Mouse (Mus musculus) lung, postnatal 14 days (tissue): ENCODE results near the gene Pan2.
"Not testable (repeated sequence)": the region's sequence is repeated elsewhere in the genome, so short reads cannot be mapped to it uniquely, and the experiment has no call there.

Source experiments
- DNase-seq: peaks from one replicate; pipeline ENCODE4 v3.0.0; 2021

The Pan2 gene

GRCm38 (mm10) chr10:128283604-128284579, 19.2 kb upstream of the Pan2 start:
- peak; percentile 73 for DNase-seq

DNA sequence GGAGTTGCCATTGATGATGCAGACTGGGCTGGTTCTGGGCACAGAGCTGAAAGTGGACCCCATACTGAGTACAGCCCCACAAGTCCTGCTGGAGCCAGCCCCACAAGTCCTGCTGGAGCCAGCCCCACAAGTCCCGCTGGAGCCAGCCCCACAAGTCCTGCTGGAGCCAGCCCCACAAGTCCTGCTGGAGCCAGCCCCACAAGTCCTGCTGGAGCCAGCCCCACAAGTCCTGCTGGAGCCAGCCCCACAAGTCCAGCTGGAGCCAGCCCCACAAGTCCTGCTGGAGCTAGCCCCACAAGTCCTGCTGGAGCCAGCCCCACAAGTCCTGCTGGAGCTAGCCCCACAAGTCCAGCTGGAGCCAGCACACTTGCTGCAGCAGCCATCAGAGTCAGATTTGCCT, 12.5 kb upstream of the Pan2 start:
- DNase-seq = not testable (repeated sequence)

GRCm38 (mm10) chr10:128296370-128297090, 6.6 kb upstream of the Pan2 start:
- DNase-seq = no peak

GRCm38 (mm10) chr10:128297221-128297620, 5.9 kb upstream of the Pan2 start:
- DNase-seq = peak; percentile 11

DNA sequence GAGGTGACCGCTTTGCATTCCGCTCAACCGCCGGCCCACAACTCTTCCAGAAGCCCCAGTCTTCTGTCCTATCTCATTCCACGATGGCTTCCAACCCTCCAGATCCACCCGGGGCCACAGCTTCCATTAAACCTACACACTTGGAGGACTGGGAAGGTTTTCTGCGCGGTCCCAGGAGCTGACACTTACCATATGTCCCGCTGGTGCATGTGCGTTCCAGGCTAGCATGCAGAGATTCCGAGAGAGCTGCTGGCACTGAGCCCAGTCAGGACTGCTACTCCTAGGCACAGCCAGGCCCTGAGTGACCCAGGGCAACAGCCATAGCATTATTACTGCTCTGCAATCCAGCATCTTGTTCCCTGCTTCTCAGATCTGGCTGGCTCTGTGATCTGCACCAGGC, 5.5 kb upstream of the Pan2 start:
- DNase-seq = peak; percentile 29

DNA sequence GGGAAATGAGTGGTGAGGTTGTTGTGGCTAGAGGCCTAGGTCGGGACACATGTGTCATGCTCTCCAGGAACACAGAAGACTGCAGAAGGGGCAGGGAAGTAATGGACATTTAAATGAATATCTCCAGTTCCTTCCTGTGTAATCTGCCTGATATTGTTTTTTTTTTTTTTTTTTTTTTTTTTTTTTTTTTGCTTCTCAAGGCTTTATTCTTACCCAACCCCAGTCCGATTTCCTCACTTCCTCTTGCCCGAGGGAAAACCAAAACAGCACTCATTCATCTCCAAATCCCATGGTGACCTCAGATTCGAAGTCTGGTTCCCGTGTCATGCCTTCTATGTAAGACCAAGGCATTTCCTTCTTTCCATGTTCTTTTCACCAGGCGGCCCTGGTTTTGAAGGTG, 4.9 kb upstream of the Pan2 start:
- DNase-seq = no peak

GRCm38 (mm10) chr10:128298702-128299171, 4.4 kb upstream of the Pan2 start, which contains the start of gene Il23a:
Gene Il23a, minus strand, starts transcription at chr10:128298752.
- no peak for DNase-seq

- DNase-seq = no peak
Observed at GRCm38 (mm10) chr10:128302357-128302756, 778 bp upstream of the Pan2 start.

- no peak for DNase-seq
Observed at GRCm38 (mm10) chr10:128302785-128303125, 380 bp upstream of the Pan2 start.

GRCm38 (mm10) chr10:128309654-128310053, 6.5 kb downstream of the Pan2 start:
- no peak for DNase-seq

DNA sequence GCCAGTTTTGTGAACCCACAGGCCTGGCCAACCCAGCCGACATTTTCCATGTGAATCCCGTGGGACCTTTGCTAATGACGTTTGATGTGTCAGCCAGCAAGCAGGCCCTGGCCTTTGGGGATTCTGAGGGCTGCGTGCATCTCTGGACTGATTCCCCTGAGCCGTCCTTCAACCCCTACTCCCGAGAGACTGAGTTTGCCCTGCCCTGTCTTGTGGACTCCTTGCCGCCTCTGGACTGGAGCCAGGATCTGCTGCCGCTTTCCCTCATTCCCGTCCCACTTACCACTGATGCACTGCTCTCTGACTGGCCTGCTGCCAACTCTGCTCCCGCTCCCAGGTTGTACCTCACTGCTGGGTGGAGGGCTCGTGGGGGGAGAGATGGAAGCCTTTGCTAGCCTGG, 7.0 kb downstream of the Pan2 start:
- peak; percentile 21 for DNase-seq

DNA sequence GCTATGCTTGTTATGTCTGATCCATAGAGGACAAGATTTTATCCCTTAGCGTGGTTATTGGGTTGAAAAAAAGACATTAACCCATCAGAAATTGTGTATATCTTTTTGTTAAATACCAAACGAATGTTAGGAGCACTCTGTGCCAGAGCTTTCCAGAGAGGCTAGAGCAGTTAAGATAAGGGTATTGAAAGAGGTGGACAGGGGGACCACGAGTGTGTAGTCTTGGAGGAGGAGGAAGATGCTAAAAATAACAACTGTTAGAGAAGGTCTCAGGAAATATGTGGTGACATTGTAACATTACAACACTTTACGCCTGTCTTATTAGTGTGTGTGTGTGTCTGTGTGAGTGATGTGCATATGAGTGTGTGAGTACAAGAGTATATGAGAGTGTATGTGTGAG, 7.8 kb downstream of the Pan2 start:
- DNase-seq = no peak

DNA sequence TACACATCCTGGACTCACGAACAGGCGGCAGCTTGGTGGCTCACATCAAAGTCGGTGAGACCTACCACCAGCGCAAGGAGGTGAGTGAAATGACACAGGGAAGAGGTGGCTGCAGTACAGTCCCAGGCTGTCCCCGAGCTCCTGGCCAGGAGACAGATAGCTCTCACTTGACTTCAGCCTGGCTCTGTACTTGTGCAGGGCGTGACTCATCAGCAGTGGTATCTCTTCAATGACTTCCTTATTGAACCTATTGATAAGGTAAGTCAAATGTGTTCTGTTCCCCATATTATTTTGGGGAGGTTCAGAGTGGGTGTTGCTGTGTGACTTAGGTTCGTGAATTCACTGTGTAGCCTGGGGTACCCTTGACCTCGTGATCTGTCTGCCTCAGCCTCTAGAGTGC, 12.4 kb downstream of the Pan2 start:
- DNase-seq = no peak

GRCm38 (mm10) chr10:128321641-128322040, 18.5 kb downstream of the Pan2 start:
- DNase-seq = no peak

GRCm38 (mm10) chr10:128322141-128323108, 19.3 kb downstream of the Pan2 start, which contains the start of gene Cnpy2:
Gene Cnpy2, plus strand, starts transcription at chr10:128322459.
- peak; percentile 79 for DNase-seq

DNA sequence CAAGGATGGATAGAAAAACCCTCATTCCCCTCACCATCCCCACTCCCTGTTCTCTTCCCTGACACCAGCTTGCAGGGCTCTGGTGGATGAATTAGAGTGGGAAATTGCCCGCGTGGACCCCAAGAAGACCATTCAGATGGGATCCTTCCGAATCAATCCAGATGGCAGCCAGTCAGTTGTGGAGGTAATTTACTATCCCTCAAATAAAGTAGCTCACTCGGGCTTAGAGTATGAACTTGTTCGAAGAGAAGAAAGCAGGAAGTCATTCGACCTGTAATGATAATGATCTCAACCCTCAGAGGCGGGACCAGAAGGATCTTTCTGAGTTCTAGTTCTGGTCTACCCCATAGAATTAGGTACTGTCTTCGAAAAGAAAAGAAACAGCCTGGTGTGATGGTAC, 20.4 kb downstream of the Pan2 start:
- no peak for DNase-seq

DNA sequence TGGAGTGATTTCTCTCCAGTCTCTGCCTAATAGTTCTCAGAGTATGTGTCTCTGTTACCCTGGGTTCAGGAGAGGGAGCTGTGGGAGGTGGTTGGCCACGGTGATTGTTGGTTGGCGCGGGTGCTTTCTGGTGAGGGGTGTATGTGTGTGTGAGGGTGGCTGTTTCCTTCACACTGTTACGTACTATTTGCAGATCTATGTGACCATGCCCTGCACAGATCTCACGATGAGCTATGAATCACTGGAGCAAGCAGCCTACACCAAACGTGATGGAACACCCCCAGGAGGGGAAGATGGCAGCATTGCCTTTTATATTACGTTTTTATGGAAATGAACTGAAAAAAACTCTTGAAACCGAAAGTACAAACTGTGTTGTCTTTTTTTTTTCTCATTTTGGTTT, 23.7 kb downstream of the Pan2 start:
- no peak for DNase-seq

DNA sequence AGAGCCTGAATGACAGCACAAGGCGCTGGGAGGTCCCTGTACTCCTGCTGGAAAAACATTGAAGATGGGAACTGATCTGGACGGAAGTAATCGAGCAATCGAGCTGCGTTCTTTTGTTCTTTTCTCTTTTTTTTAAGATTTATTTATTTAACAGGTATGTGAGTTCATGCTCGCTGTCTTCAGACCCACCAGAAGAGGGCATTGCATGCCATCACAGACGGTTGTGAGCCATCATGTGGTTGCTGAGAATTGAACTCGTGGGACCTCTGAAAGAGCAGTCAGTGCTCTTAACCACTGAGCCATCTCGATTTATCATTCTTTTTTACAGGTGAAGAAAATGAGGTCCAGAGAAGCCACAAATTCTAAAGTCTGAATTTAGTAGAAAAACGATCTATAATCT, 24.5 kb downstream of the Pan2 start:
- DNase-seq = no peak

GRCm38 (mm10) chr10:128332358-128333249, 29.5 kb downstream of the Pan2 start:
- not testable (repeated sequence) for DNase-seq

- peak; percentile 90 for DNase-seq
Observed at GRCm38 (mm10) chr10:128335582-128335981, 32.4 kb downstream of the Pan2 start.

DNA sequence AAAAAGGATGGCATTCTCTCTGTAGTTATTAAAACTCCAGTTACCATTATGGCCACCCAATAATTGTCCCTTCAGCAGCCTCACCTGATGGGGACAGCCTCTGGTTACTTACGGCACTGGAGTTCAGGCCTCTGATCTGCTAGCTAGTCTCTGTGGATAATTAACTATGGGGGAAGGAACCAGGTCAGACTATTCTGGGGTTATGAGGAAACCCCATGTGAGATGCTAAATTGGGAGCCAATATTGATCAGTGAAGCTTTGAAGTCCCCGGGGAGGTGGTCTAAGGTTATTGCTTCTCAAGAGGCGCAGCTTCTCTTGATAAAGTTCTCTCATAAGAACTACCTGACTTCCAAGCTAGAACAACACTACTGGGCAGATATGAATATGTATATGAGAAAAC, 33.1 kb downstream of the Pan2 start:
- DNase-seq = no peak

- no peak for DNase-seq
Observed at GRCm38 (mm10) chr10:128336597-128336996, 33.5 kb downstream of the Pan2 start.
